Mouse (Mus musculus) liver, embryonic 14.5 days (tissue): ENCODE measurements at regions not wholly inside any gene's neighbourhood (a gene's known extent, or its start where the extent isn't known, plus 50 kb on each side); places are given as distances from the start of the nearest gene placed in this dataset.

Source experiments
- CTCF ChIP-seq: IDR thresholded peaks from 2 replicates; pipeline ENCODE4 v1.5.1; 2016; ENCODE audit warnings: antibody characterized with exemption, low read depth, control low read depth
- EP300 ChIP-seq: IDR thresholded peaks from 2 replicates; pipeline ENCODE4 v1.6.1; 2016; ENCODE audit warnings: antibody characterized with exemption, low read depth

DNA sequence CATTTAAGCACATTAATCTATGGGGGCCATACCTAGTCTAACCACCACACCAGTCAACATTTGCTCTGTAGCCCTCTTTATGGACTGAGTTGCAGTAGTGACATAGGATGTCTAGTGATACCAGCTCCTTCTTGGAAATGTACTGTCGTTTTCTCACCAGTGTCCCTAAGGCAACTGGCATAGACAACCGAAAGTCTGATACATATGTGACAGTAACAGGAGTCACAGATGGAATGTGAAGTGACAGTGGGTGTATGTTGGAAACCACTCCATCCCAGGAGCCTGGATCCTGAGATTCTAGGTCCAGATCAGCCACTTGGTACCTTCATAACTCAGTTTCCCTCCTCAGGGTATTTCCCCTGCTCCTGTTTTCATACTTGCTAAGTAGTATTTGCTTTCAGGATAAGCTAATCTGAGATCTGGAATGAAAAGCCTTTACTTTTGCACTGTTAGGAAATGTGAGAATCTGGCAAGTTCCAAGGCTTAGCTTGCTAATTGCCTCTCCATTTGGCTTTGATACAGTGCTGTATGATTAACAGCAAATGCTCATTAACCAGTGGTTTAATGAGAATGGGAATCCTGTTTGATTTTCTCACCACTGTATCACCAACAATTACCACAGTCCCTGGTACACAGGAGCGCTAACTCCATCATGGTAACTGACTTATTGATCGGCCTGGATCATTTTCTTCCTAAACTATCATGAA lies 192.8 kb upstream of the Fggy start:
- TF ChIP-seq CTCF = no peak
- no peak for TF ChIP-seq EP300
